Mouse (Mus musculus) stomach, postnatal 0 days (tissue): ENCODE results near the gene Pak1. TPM values are rescaled to one million over a fixed set of nuclear protein-coding genes. Genes with fewer than 3 reads are reported as not detected.
A peak's percentile ranks its signal among the peaks of the same experiment; 100 is the strongest.

Experiments used
- ATAC-seq: fragments of 200-750 bp; cut with Nextera tagmentation; 2 replicates; pipeline ENCODE4 v1.8.0; 2017; ENCODE audit not compliant: low FRiP score, low TSS enrichment
- DNase-seq: peaks from one replicate; pipeline ENCODE4 v3.0.0-alpha.2; 2016; ENCODE audit warnings: low spot score
- H3K27ac ChIP-seq: fragments of 300-500 bp; sonication (generic); replicated peaks from 2 replicates; pipeline ENCODE4 v1.5.1; 2014; ENCODE audit warnings: mild to moderate bottlenecking, control low read depth
- H3K27me3 ChIP-seq: fragments of 300-500 bp; sonication (generic); 2 replicates; pipeline ENCODE4 v1.6.1; 2014; ENCODE audit warnings: low read length; ENCODE audit not compliant: control insufficient read depth, insufficient read depth
- H3K36me3 ChIP-seq: fragments of 300-500 bp; sonication (generic); 2 replicates; pipeline ENCODE4 v1.6.1; 2014; ENCODE audit warnings: low read length, mixed read lengths; ENCODE audit not compliant: control insufficient read depth, insufficient read depth
- H3K4me1 ChIP-seq: fragments of 300-500 bp; sonication (generic); replicated peaks from 2 replicates; pipeline ENCODE4 v1.6.1; 2014; ENCODE audit warnings: antibody characterized with exemption; ENCODE audit not compliant: control insufficient read depth, insufficient read depth
- H3K4me2 ChIP-seq: fragments of 300-500 bp; sonication (generic); replicated peaks from 2 replicates; pipeline ENCODE4 v1.6.1; 2014; ENCODE audit warnings: low read depth, mild to moderate bottlenecking, control low read depth, moderate library complexity
- H3K4me3 ChIP-seq: fragments of 300-500 bp; sonication (generic); 2 replicates; pipeline ENCODE4 v1.5.1; 2014; ENCODE audit warnings: low read depth, low read length, control low read depth
- H3K9ac ChIP-seq: fragments of 300-500 bp; sonication (generic); 2 replicates; pipeline ENCODE4 v1.6.1; 2014; ENCODE audit warnings: mild to moderate bottlenecking, low read length, control low read depth, mixed read lengths
- H3K9me3 ChIP-seq: fragments of 300-500 bp; sonication (generic); 2 replicates; pipeline ENCODE4 v1.6.1; 2016; ENCODE audit warnings: low read length; ENCODE audit not compliant: control insufficient read depth
- CTCF ChIP-seq: IDR thresholded peaks from 2 replicates; pipeline ENCODE4 v1.5.1; 2016; ENCODE audit warnings: antibody characterized with exemption, low read depth, mild to moderate bottlenecking, moderate library complexity
- EP300 ChIP-seq: optimal IDR thresholded peaks from 2 replicates; pipeline ENCODE3; 2016; ENCODE audit warnings: antibody characterized with exemption
- WGBS: fragments of 180-500 bp; shearing (Covaris S2); extraction: QIAGEN DNeasy Blood & Tissue Kit; methylation state at CpG from one replicate; pipeline ENCODE4 v1.1.7; 2014; 5-methylcytosine and 5-hydroxymethylcytosine counted together
- polyA plus RNA-seq: library from polyadenylated mRNA; unstranded; fragments of >200 nt; fragmentation: Nextera tagmentation; extraction: Ambion mirVana; gene quantifications from 2 replicates; pipeline ENCODE4 v1.2.1, GENCODE M21; 2015

Pak1 gene
- polyA plus RNA-seq, 1 experiment from 2014 or later = 18.1 TPM

- Histone ChIP-seq H3K27ac (peak overlapping the region; percentile 86), H3K4me3 (peak overlapping the region; percentile 33), H3K27me3 (no peaks in the 10 kb centered on the region), H3K9me3 (no peaks in the 10 kb centered on the region), H3K9ac (peak overlapping the region; percentile 23; the same call in 1 of the 2 replicates), H3K4me2 (peak overlapping the region; percentile 49), H3K36me3 (no peaks in the 10 kb centered on the region), H3K4me1 (no peaks in the 10 kb centered on the region)
- ATAC-seq (peak; percentile 48), DNase-seq (peak; percentile 36)
- TF ChIP-seq CTCF (no peak), EP300 (no peak)
- 54% methylated on average over 10 of the region's 10 CpGs for WGBS
Observed at GRCm38 (mm10) chr7:97748527-97749206, 39.7 kb upstream of the Pak1 start.

- Histone ChIP-seq H3K4me1 (no peaks in the 10 kb centered on the region), H3K36me3 (no peaks in the 10 kb centered on the region), H3K9me3 (no peaks in the 10 kb centered on the region), H3K4me3 (peak overlapping the region; percentile 33), H3K4me2 (peak overlapping the region; percentile 49), H3K9ac (peak overlapping the region; percentile 23; the same call in 1 of the 2 replicates), H3K27ac (peak overlapping the region; percentile 86), H3K27me3 (no peaks in the 10 kb centered on the region)
- 31% methylated on average over 19 of the region's 19 CpGs for WGBS
- peak; percentile 15 for TF ChIP-seq CTCF
- no peak for TF ChIP-seq EP300
- peak; percentile 56 for DNase-seq
- ATAC-seq = peak; percentile 58
Observed at GRCm38 (mm10) chr7:97749207-97750190, 38.8 kb upstream of the Pak1 start.

- H3K9me3 ChIP-seq = no peaks in the 10 kb centered on the region
- H3K9ac ChIP-seq = no peak overlapping the region
- TF ChIP-seq CTCF (no peak), EP300 (no peak)
- ATAC-seq (no peak), DNase-seq (no peak)
- H3K4me3 ChIP-seq = no peak overlapping the region
- H3K27me3 ChIP-seq = no peaks in the 10 kb centered on the region
- 52% methylated on average over 18 of the region's 18 CpGs for WGBS
- no peaks in the 10 kb centered on the region for H3K36me3 ChIP-seq
- H3K27ac ChIP-seq = no peak overlapping the region
- H3K4me2 ChIP-seq = no peak overlapping the region; the same call in 1 of the 2 replicates
- no peaks in the 10 kb centered on the region for H3K4me1 ChIP-seq
Observed at GRCm38 (mm10) chr7:97756967-97757881, 31.1 kb upstream of the Pak1 start.

- H3K27ac ChIP-seq = no peak overlapping the region
- 71% methylated on average over 11 of the region's 11 CpGs for WGBS
- H3K4me1 ChIP-seq = no peaks in the 10 kb centered on the region
- no peak overlapping the region for H3K4me3 ChIP-seq
- no peak for TF ChIP-seq EP300
- TF ChIP-seq CTCF = no peak
- ATAC-seq (no peak), DNase-seq (no peak)
- H3K36me3 ChIP-seq = no peaks in the 10 kb centered on the region
- H3K4me2 ChIP-seq = no peak overlapping the region
- H3K9me3 ChIP-seq = no peaks in the 10 kb centered on the region
- H3K27me3 ChIP-seq = no peaks in the 10 kb centered on the region
- no peak overlapping the region for H3K9ac ChIP-seq
Observed at GRCm38 (mm10) chr7:97764591-97764990, 23.8 kb upstream of the Pak1 start.

GRCm38 (mm10) chr7:97765181-97765962 is 23.0 kb upstream of the Pak1 start:
- no peak for DNase-seq
- no peak overlapping the region for H3K4me3 ChIP-seq
- no peak for ATAC-seq
- 79% methylated on average over 21 of the region's 21 CpGs for WGBS
- no peak overlapping the region for H3K4me2 ChIP-seq
- TF ChIP-seq EP300 (no peak), CTCF (no peak)
- no peaks in the 10 kb centered on the region for H3K36me3 ChIP-seq
- H3K9me3 ChIP-seq = no peaks in the 10 kb centered on the region
- no peak overlapping the region for H3K9ac ChIP-seq
- H3K27ac ChIP-seq = no peak overlapping the region
- H3K4me1 ChIP-seq = no peaks in the 10 kb centered on the region
- H3K27me3 ChIP-seq = no peaks in the 10 kb centered on the region
